Mouse (Mus musculus): ENCODE measurements around the gene Gtsf1l. TPM values are rescaled to one million over a fixed set of nuclear protein-coding genes. Genes with fewer than 3 reads are reported as not detected.
A peak's percentile ranks its signal among the peaks of the same experiment; 100 is the strongest.

Gene Gtsf1l
- polyA plus RNA-seq, 1 experiment from 2014 or later: not detected

DNA sequence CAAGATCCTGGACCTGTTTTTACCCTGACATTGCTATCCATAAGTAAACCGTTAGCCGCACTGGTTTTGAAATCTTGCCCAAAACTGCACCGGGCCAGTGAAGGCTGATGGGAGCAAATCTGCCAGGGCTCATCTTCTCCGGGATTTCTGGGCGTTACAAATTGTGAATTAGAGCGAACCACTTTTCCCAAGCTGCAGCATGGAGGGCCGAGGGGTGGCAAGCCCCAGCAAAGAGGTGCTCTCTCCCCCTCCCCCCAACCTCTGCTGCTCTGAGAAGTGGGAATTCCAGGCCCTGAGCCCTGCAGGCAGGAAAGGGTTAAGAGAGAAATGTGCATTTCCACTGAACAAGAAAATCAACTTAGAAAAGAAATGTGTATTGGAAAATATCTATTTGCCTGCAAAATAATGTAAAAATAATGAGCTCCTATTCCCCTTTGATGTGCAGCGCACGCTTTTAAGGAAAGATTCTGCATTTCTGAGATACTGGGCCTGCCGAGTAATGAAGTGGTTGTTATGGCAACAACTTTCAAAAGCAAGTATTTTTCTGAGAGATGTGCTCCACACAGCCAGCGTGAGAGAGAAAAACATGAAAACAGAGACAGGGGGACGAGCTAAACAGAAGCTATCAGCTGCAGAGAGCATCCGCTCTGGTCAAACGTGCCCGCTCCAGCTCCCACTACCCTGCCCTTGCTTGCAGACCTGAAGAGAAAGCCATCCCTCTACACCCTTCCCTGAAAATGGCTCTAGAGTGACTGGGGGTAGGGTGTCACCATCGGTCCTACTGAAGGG, 24.0 kb upstream of the Gtsf1l start:
- ATAC-seq (replicated peaks; ENCODE audit: extremely low read depth, insufficient read depth, low FRiP score): no peak
- H3K4me1 ChIP-seq (ENCODE audit: control insufficient read depth, insufficient read depth, low read length): no peaks in the 10 kb centered on the region; the same call in 1 of the 2 replicates
- H3K9ac ChIP-seq (ENCODE audit: low read length): no peak overlapping the region
- 60% methylated on average over 16 of the region's 16 CpGs for WGBS
- no peak overlapping the region for H3K4me3 ChIP-seq (ENCODE audit: low read length)
- H3K4me2 ChIP-seq (ENCODE audit: low read depth, low read length): no peak overlapping the region
- 0 out of 2 replicates have a peak, but pooled peaks cover 3% of the 10 kb centered on the region for H3K9me3 ChIP-seq (replicated peaks; ENCODE audit: control insufficient read depth, low read length)
- H3K27ac ChIP-seq (ENCODE audit: low read length): no peak overlapping the region
- no peaks in the 10 kb centered on the region for H3K36me3 ChIP-seq (ENCODE audit: control insufficient read depth, insufficient read depth)
- no peaks in the 10 kb centered on the region for H3K27me3 ChIP-seq (ENCODE audit: control insufficient read depth, insufficient read depth, low read length)

DNA sequence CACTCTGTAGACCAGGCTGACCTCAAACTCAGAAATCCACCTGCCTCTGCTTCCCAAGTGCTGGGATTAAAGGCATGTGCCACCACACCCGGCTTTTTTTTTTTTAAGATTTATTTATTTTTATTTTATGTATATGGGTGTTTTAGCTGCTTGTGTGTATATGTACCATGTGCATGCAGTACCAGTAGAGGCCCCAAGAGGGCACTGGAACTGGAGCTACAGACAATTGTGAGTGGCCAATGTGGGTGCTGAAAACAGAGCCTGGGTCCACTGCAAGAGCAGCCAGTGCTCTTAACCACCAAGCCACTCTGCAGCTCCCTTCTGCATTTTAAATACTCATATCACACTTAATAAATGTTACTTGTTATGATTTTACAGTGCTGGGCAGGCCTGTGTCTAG, 23.1 kb upstream of the Gtsf1l start:
- Histone ChIP-seq H3K4me1 (ENCODE audit: control insufficient read depth, insufficient read depth, low read length) (no peaks in the 10 kb centered on the region; the same call in 1 of the 2 replicates), H3K36me3 (ENCODE audit: control insufficient read depth, insufficient read depth) (no peaks in the 10 kb centered on the region), H3K4me3 (ENCODE audit: low read length) (no peak overlapping the region), H3K27ac (ENCODE audit: low read length) (no peak overlapping the region), H3K27me3 (ENCODE audit: control insufficient read depth, insufficient read depth, low read length) (no peaks in the 10 kb centered on the region), H3K9ac (ENCODE audit: low read length) (no peak overlapping the region), H3K9me3 (replicated peaks; ENCODE audit: control insufficient read depth, low read length) (0 out of 2 replicates have a peak, but pooled peaks cover 3% of the 10 kb centered on the region), H3K4me2 (ENCODE audit: low read depth, low read length) (no peak overlapping the region)
- no peak for ATAC-seq (replicated peaks; ENCODE audit: extremely low read depth, insufficient read depth, low FRiP score)
- 86% methylated on average over 1 of the region's 1 CpGs for WGBS

DNA sequence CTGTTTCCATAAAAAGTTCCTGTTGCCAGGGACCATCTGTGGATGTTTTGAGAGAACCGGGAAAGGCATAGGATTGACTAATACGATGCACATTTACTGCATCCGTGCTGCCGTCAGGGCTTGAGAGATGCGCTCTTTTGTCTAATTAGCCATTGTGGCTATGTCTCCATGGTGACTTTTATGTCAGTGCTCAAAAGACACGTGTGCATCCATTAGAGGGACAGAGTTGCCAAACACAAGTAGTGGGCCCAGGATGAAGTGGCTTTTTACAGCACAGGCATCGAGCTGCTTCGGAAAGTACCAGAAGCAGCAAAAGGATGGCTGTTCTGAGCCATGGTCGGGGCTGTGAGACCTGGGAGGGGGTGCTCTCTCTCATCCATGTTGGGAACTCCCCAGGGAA, 20.7 kb upstream of the Gtsf1l start:
- WGBS: 75% methylated on average over 9 of the region's 9 CpGs
- Histone ChIP-seq H3K9ac (ENCODE audit: low read length) (no peak overlapping the region), H3K27ac (ENCODE audit: low read length) (no peak overlapping the region), H3K4me1 (ENCODE audit: control insufficient read depth, insufficient read depth, low read length) (peaks cover 1% of the 10 kb centered on the region; the same call in 1 of the 2 replicates), H3K4me3 (ENCODE audit: low read length) (no peak overlapping the region), H3K9me3 (replicated peaks; ENCODE audit: control insufficient read depth, low read length) (0 out of 2 replicates have a peak, but pooled peaks cover 3% of the 10 kb centered on the region), H3K4me2 (ENCODE audit: low read depth, low read length) (no peak overlapping the region), H3K36me3 (ENCODE audit: control insufficient read depth, insufficient read depth) (no peaks in the 10 kb centered on the region), H3K27me3 (ENCODE audit: control insufficient read depth, insufficient read depth, low read length) (no peaks in the 10 kb centered on the region)
- ATAC-seq (replicated peaks; ENCODE audit: extremely low read depth, insufficient read depth, low FRiP score): no peak

DNA sequence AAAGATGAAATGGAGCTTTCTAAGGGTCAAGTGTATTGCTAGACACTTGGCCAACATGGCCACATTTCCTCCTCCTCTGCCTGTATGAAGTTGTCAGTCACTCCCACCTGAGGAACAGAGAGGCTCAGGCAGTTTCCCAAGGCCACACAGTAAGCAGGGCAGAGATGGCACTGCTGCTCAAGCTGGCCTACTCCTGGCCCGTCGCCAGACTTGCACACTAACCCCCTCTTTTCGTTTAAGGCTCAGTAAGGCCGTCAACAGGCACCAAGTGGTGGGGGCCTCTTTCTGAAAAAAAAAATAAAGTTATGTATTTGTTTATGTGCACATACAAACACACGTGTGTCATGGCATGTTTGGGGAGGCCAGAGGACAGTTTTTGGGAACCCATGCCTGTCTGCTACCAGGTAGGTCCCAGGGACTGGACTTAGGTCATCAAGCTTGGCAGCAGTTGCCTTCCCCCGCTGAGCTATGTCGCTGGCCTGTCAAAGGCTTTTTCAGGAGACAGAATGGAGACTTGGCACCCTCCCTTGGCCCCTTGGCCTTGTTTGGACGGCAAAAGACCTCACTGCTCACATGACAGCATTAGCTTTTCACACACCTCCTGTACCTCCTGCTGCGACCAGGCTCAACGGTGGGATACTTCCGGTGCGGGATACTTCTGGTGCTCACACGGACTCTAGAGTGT, 16.6 kb upstream of the Gtsf1l start:
- Histone ChIP-seq H3K27me3 (ENCODE audit: control insufficient read depth, insufficient read depth, low read length) (no peaks in the 10 kb centered on the region), H3K27ac (ENCODE audit: low read length) (no peak overlapping the region), H3K9me3 (replicated peaks; ENCODE audit: control insufficient read depth, low read length) (0 out of 2 replicates have a peak, but pooled peaks cover 3% of the 10 kb centered on the region), H3K4me2 (ENCODE audit: low read depth, low read length) (no peak overlapping the region), H3K9ac (ENCODE audit: low read length) (no peak overlapping the region), H3K36me3 (ENCODE audit: control insufficient read depth, insufficient read depth) (no peaks in the 10 kb centered on the region), H3K4me3 (ENCODE audit: low read length) (no peak overlapping the region), H3K4me1 (ENCODE audit: control insufficient read depth, insufficient read depth, low read length) (peaks cover 8% of the 10 kb centered on the region)
- no peak for ATAC-seq (replicated peaks; ENCODE audit: extremely low read depth, insufficient read depth, low FRiP score)
- WGBS: 70% methylated on average over 13 of the region's 13 CpGs

DNA sequence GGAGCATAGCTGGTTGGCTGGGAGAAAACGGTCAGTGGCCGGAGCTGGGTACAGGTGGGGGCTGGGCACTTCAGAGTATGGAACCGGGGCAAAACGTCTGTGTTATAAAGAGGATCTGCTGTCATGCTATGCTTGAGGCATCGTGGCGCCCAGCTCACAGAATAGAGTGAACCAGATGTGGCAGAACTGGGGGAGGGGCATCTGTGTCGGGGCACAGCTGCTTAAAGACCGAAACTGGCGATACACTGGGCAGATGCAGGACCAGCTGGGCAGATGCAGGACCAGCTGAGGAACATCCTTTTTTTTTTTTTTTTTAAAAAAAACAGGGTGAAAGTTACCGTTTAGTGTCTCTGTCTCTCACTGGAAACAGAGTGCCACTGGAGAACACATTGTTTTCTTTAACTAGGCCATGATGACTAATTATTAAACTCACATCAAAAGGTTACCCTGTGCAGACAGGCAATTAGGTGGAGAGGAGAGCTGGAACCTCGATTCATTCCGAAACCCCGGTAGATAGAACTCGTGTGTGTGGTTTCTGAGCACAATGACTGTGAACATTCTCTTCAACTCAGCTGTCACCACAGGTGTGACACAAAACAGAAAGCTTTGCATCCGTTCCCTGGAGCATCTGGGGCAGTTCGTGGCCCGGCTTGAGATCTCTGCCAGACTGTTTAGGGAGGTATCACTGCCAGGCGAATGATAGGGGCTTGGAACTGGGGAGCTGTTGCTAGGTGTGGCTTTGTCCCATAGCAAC, 15.4 kb upstream of the Gtsf1l start:
- Histone ChIP-seq H3K4me3 (ENCODE audit: low read length) (no peak overlapping the region), H3K27ac (ENCODE audit: low read length) (no peak overlapping the region), H3K9me3 (replicated peaks; ENCODE audit: control insufficient read depth, low read length) (0 out of 2 replicates have a peak, but pooled peaks cover 3% of the 10 kb centered on the region), H3K4me2 (ENCODE audit: low read depth, low read length) (no peak overlapping the region), H3K9ac (ENCODE audit: low read length) (no peak overlapping the region), H3K36me3 (ENCODE audit: control insufficient read depth, insufficient read depth) (no peaks in the 10 kb centered on the region), H3K27me3 (ENCODE audit: control insufficient read depth, insufficient read depth, low read length) (no peaks in the 10 kb centered on the region), H3K4me1 (ENCODE audit: control insufficient read depth, insufficient read depth, low read length) (peaks cover 8% of the 10 kb centered on the region)
- WGBS: 47% methylated on average over 18 of the region's 18 CpGs
- peak; percentile 46; the same call in 1 of the 2 replicates for ATAC-seq (replicated peaks; ENCODE audit: extremely low read depth, insufficient read depth, low FRiP score)

DNA sequence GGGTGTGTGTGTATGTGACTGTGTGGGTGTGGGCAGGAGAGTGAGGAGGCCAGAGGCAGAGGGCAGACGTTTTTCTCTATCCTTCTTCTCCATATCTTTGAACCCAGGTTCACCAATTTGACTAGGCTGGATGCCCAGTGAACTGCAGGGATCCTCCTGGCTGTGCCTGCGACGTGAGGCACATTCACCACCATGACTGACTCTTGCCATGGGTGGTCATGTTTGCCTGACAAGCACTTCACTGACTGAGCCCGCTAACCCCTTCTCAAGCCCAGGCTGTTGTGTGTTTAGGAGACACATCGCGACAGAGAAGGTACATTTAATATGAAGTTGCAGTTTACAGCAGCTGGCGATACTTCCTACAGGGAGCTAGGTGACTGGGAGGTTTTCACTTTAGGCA, 14.6 kb upstream of the Gtsf1l start:
- H3K4me2 ChIP-seq (ENCODE audit: low read depth, low read length): no peak overlapping the region
- no peaks in the 10 kb centered on the region for H3K9me3 ChIP-seq (replicated peaks; ENCODE audit: control insufficient read depth, low read length)
- no peaks in the 10 kb centered on the region for H3K36me3 ChIP-seq (ENCODE audit: control insufficient read depth, insufficient read depth)
- no peaks in the 10 kb centered on the region for H3K27me3 ChIP-seq (ENCODE audit: control insufficient read depth, insufficient read depth, low read length)
- WGBS: 53% methylated on average over 7 of the region's 7 CpGs
- peaks cover 8% of the 10 kb centered on the region for H3K4me1 ChIP-seq (ENCODE audit: control insufficient read depth, insufficient read depth, low read length)
- no peak overlapping the region for H3K4me3 ChIP-seq (ENCODE audit: low read length)
- ATAC-seq (replicated peaks; ENCODE audit: extremely low read depth, insufficient read depth, low FRiP score): no peak
- H3K27ac ChIP-seq (ENCODE audit: low read length): no peak overlapping the region
- no peak overlapping the region for H3K9ac ChIP-seq (ENCODE audit: low read length)

DNA sequence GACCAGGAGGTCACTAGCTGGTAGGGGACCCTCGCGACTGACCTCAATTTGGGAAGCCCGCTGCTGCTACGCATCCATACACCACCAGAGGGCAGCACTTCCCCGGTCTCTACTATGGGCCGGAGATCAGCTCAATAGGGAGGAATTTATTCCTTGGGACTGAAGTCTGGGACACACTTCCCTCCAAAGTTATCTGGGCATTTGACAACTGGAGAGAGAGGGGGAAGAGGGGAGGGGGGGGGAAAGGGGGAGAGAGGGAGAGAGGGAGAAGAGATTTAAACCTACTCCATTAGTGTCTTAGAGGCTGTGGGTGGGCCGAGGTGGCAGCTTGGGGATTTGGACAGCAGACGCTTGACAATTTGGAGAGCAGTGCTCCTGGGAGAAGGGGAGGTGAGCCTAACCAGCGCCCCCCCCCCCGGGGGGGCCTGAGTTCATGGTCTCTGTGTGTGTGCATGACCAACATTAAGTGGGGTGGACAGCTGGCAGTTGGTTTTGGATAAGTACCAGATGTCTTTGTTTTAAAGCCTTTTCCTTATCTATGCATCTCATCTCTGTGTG, 14.1 kb upstream of the Gtsf1l start:
- no peak overlapping the region for H3K4me2 ChIP-seq (ENCODE audit: low read depth, low read length)
- no peak for ATAC-seq (replicated peaks; ENCODE audit: extremely low read depth, insufficient read depth, low FRiP score)

DNA sequence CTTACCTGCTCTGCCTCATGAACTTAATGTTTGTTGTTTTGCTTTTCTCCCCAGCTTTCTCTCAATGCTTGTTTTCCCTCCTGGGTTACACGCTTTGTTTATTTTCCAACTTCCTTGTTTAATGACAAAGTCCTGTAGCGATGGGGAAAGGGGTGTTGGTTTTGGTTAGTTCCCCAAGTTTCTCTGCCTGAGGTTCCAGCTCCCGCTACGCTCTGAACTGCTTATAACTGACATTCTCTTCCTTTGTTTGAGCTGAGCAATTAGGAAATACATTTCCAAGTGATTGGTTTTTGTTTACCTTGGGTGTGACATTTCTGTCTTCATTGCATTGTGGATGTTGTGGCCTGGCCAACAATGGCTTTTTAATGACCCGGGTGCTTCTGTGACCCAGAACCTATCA, 12.9 kb upstream of the Gtsf1l start:
- Histone ChIP-seq H3K4me2 (ENCODE audit: low read depth, low read length) (no peak overlapping the region), H3K9me3 (replicated peaks; ENCODE audit: control insufficient read depth, low read length) (no peaks in the 10 kb centered on the region), H3K27ac (ENCODE audit: low read length) (no peak overlapping the region), H3K4me3 (ENCODE audit: low read length) (no peak overlapping the region), H3K36me3 (ENCODE audit: control insufficient read depth, insufficient read depth) (no peaks in the 10 kb centered on the region), H3K27me3 (ENCODE audit: control insufficient read depth, insufficient read depth, low read length) (no peaks in the 10 kb centered on the region), H3K4me1 (ENCODE audit: control insufficient read depth, insufficient read depth, low read length) (peaks cover 8% of the 10 kb centered on the region), H3K9ac (ENCODE audit: low read length) (no peak overlapping the region)
- WGBS: 64% methylated on average over 5 of the region's 5 CpGs
- no peak for ATAC-seq (replicated peaks; ENCODE audit: extremely low read depth, insufficient read depth, low FRiP score)

More for the DNA sequence above, 14.1 kb upstream of the Gtsf1l start:
- no peaks in the 10 kb centered on the region for H3K27me3 ChIP-seq (ENCODE audit: control insufficient read depth, insufficient read depth, low read length)
- H3K4me1 ChIP-seq (ENCODE audit: control insufficient read depth, insufficient read depth, low read length): peaks cover 8% of the 10 kb centered on the region
- H3K27ac ChIP-seq (ENCODE audit: low read length): no peak overlapping the region
- H3K4me3 ChIP-seq (ENCODE audit: low read length): no peak overlapping the region
- H3K36me3 ChIP-seq (ENCODE audit: control insufficient read depth, insufficient read depth): no peaks in the 10 kb centered on the region
- 0% methylated on average over 10 of the region's 10 CpGs for WGBS
- no peaks in the 10 kb centered on the region for H3K9me3 ChIP-seq (replicated peaks; ENCODE audit: control insufficient read depth, low read length)
- no peak overlapping the region for H3K9ac ChIP-seq (ENCODE audit: low read length)
